Mouse (Mus musculus): ENCODE data around the gene Pde4d. TPM values are rescaled to one million over a fixed set of nuclear protein-coding genes. Genes with fewer than 3 reads are reported as not detected.

The Pde4d gene
- polyA plus RNA-seq, 1 experiment from 2014 or later, result 32.1 TPM

MicroRNA genes within 50 kb of the gene (microRNA counts, 519-probe panel; counts per million panel counts)
- not detected for microRNA mmu-miR-1904
- not detected for microRNA mmu-miR-582-3p
- microRNA mmu-miR-582-5p, result 3,295 counts per million, percentile 24 among the panel's probes with 10 or more counts

Small RNA genes lying within 50 kb of the gene (microRNA-seq; reads per million reads assigned to microRNA genes)
- gene Mir1904 (not detected), gene Mir582 (31.6 reads per million, percentile 29 among the genes with 10 or more reads in this experiment)

Other genes starting within 250 kb of the Pde4d start
- gene Elovl7, start 235.5 kb upstream of the Pde4d start, polyA plus RNA-seq (2014; fragmentation: Nextera tagmentation; extraction: Ambion mirVana), result 1.9 and 2.6 TPM in 2 replicates
- gene Depdc1b, start 133.6 kb upstream of the Pde4d start, polyA plus RNA-seq (2014; fragmentation: Nextera tagmentation; extraction: Ambion mirVana), result 0.90 and 1.3 TPM in 2 replicates

Measured in neural tube, embryonic 14.5 days (tissue).